Mouse (Mus musculus) stomach, embryonic 14.5 days (tissue): ENCODE results near the gene Ears2. TPM values are rescaled to one million over a fixed set of nuclear protein-coding genes. Genes with fewer than 3 reads are reported as not detected.
A peak's percentile ranks its signal among the peaks of the same experiment; 100 is the strongest.

Experiments used
- ATAC-seq: fragments of 200-750 bp; cut with Nextera tagmentation; 2 replicates; pipeline ENCODE4 v1.8.0; 2017; ENCODE audit warnings: low read depth, moderate TSS enrichment; ENCODE audit not compliant: insufficient number of reproducible peaks, insufficient read depth, low FRiP score
- H3K27ac ChIP-seq: fragments of 300-500 bp; sonication (generic); 2 replicates; pipeline ENCODE4 v1.5.1; 2014; ENCODE audit warnings: mild to moderate bottlenecking, low read length, moderate library complexity, mixed read lengths
- H3K27me3 ChIP-seq: fragments of 300-500 bp; sonication (generic); 2 replicates; pipeline ENCODE4 v1.6.1; 2014; ENCODE audit warnings: low read length, control low read depth, mixed read lengths; ENCODE audit not compliant: control insufficient read depth, insufficient read depth
- H3K36me3 ChIP-seq: fragments of 300-500 bp; sonication (generic); 2 replicates; pipeline ENCODE4 v1.6.1; 2014; ENCODE audit warnings: mild to moderate bottlenecking, control low read depth, low read length, moderate library complexity, mixed read lengths; ENCODE audit not compliant: control insufficient read depth, insufficient read depth
- H3K4me1 ChIP-seq: fragments of 300-500 bp; sonication (generic); 2 replicates; pipeline ENCODE4 v1.6.1; 2014; ENCODE audit warnings: low read length, control low read depth, mixed read lengths; ENCODE audit not compliant: control insufficient read depth, insufficient read depth
- H3K4me2 ChIP-seq: fragments of 300-500 bp; sonication (generic); replicated peaks from 2 replicates; pipeline ENCODE4 v1.6.1; 2014; ENCODE audit warnings: low read depth, low read length, control low read depth
- H3K4me3 ChIP-seq: fragments of 300-500 bp; sonication (generic); 2 replicates; pipeline ENCODE4 v1.5.1; 2014; ENCODE audit warnings: low read depth, low read length, control low read depth
- H3K9ac ChIP-seq: fragments of 300-500 bp; sonication (generic); replicated peaks from 2 replicates; pipeline ENCODE4 v1.6.1; 2014; ENCODE audit warnings: low read depth, mild to moderate bottlenecking, control low read depth, low read length, moderate library complexity, mixed read lengths
- H3K9me3 ChIP-seq: fragments of 300-500 bp; sonication (generic); 2 replicates; pipeline ENCODE4 v1.6.1; 2016; ENCODE audit warnings: low read depth, low read length, control low read depth; ENCODE audit not compliant: control insufficient read depth
- WGBS: fragments of 180-500 bp; shearing (Covaris S2); extraction: QIAGEN DNeasy Blood & Tissue Kit; methylation state at CpG from one replicate; pipeline ENCODE4 v1.1.7; 2014; 5-methylcytosine and 5-hydroxymethylcytosine counted together
- polyA plus RNA-seq: library from polyadenylated mRNA; unstranded; fragments of >200 nt; fragmentation: Nextera tagmentation; extraction: Ambion mirVana; gene quantifications from 2 replicates; pipeline ENCODE4 v1.2.1, GENCODE M21; 2014

Ears2 gene
- polyA plus RNA-seq, 1 experiment from 2014 or later, result 18.7 TPM

- Histone ChIP-seq H3K4me2 (no peak overlapping the region), H3K36me3 (peaks cover 4% of the 10 kb centered on the region; the same call in 1 of the 2 replicates), H3K4me1 (peaks cover 15% of the 10 kb centered on the region), H3K27me3 (no peaks in the 10 kb centered on the region), H3K9me3 (no peaks in the 10 kb centered on the region), H3K4me3 (no peak overlapping the region), H3K9ac (no peak overlapping the region), H3K27ac (no peak overlapping the region)
- ATAC-seq, result no peak
- WGBS, result 88% methylated on average over 2 of the region's 2 CpGs
Measured at GRCm38 (mm10) chr7:122022131-122022530, 44.9 kb downstream of the Ears2 start.

- Histone ChIP-seq H3K9ac (peak within 1 kb of the TSS; percentile 74), H3K4me2 (peak within 1 kb of the TSS; percentile 66), H3K9me3 (no peaks in the 10 kb centered on the region), H3K4me3 (peak within 1 kb of the TSS; percentile 76), H3K27me3 (no peaks in the 10 kb centered on the region), H3K36me3 (peaks cover 4% of the 10 kb centered on the region; the same call in 1 of the 2 replicates), H3K4me1 (peaks cover 18% of the 10 kb centered on the region), H3K27ac (peak within 1 kb of the TSS; percentile 85)
- peak; percentile 86 for ATAC-seq
- WGBS, result under 1% methylated on average over 50 of the region's 50 CpGs
Measured at GRCm38 (mm10) chr7:122020667-122021354, 46.3 kb downstream of the Ears2 start, which contains the start of gene Gga2. Gene Gga2, minus strand, starts transcription at chr7:122021222.

GRCm38 (mm10) chr7:122020273-122020666 is 46.8 kb downstream of the Ears2 start:
- 3% methylated on average over 6 of the region's 6 CpGs for WGBS
- Histone ChIP-seq H3K4me2 (peak overlapping the region; percentile 66), H3K9me3 (no peaks in the 10 kb centered on the region), H3K27me3 (no peaks in the 10 kb centered on the region), H3K27ac (peak overlapping the region; percentile 85; the same call in 1 of the 2 replicates), H3K4me3 (peak overlapping the region; percentile 76), H3K4me1 (peaks cover 23% of the 10 kb centered on the region), H3K9ac (peak overlapping the region; percentile 74), H3K36me3 (peaks cover 4% of the 10 kb centered on the region; the same call in 1 of the 2 replicates)
- ATAC-seq, result no peak

GRCm38 (mm10) chr7:122018978-122019377 is 48.1 kb downstream of the Ears2 start:
- H3K4me3 ChIP-seq, result no peak overlapping the region
- peak overlapping the region; percentile 66; the same call in 1 of the 2 replicates for H3K4me2 ChIP-seq
- H3K9me3 ChIP-seq, result no peaks in the 10 kb centered on the region
- 85% methylated on average over 7 of the region's 7 CpGs for WGBS
- no peaks in the 10 kb centered on the region for H3K27me3 ChIP-seq
- peaks cover 4% of the 10 kb centered on the region; the same call in 1 of the 2 replicates for H3K36me3 ChIP-seq
- peaks cover 31% of the 10 kb centered on the region for H3K4me1 ChIP-seq
- ATAC-seq, result no peak
- peak overlapping the region; percentile 39; the same call in 1 of the 2 replicates for H3K27ac ChIP-seq
- H3K9ac ChIP-seq, result no peak overlapping the region

- Histone ChIP-seq H3K4me1 (peaks cover 31% of the 10 kb centered on the region), H3K4me3 (no peak overlapping the region), H3K27me3 (no peaks in the 10 kb centered on the region), H3K27ac (peak overlapping the region; percentile 39; the same call in 1 of the 2 replicates), H3K9me3 (no peaks in the 10 kb centered on the region), H3K9ac (no peak overlapping the region), H3K36me3 (peaks cover 4% of the 10 kb centered on the region; the same call in 1 of the 2 replicates), H3K4me2 (peak overlapping the region; percentile 66; the same call in 1 of the 2 replicates)
- peak; percentile 54; the same call in 1 of the 2 replicates for ATAC-seq
- 55% methylated on average over 3 of the region's 3 CpGs for WGBS
Measured at GRCm38 (mm10) chr7:122018247-122018646, 48.8 kb downstream of the Ears2 start.

- H3K4me2 ChIP-seq, result no peak overlapping the region
- H3K36me3 ChIP-seq, result peaks cover 9% of the 10 kb centered on the region
- 33% methylated on average over 10 of the region's 10 CpGs for WGBS
- no peak for ATAC-seq
- no peaks in the 10 kb centered on the region for H3K9me3 ChIP-seq
- no peak overlapping the region for H3K4me3 ChIP-seq
- no peak overlapping the region; the same call in 1 of the 2 replicates for H3K27ac ChIP-seq
- H3K27me3 ChIP-seq, result no peaks in the 10 kb centered on the region
- no peak overlapping the region for H3K9ac ChIP-seq
- peaks cover 31% of the 10 kb centered on the region for H3K4me1 ChIP-seq
Measured at GRCm38 (mm10) chr7:122015734-122016133, 51.3 kb downstream of the Ears2 start.

- H3K9ac ChIP-seq, result no peak overlapping the region
- H3K4me1 ChIP-seq, result peaks cover 30% of the 10 kb centered on the region
- no peak for ATAC-seq
- WGBS, result 18% methylated on average over 8 of the region's 8 CpGs
- peak overlapping the region; percentile 1; the same call in 1 of the 2 replicates for H3K27ac ChIP-seq
- H3K9me3 ChIP-seq, result no peaks in the 10 kb centered on the region
- H3K36me3 ChIP-seq, result peaks cover 10% of the 10 kb centered on the region
- no peak overlapping the region for H3K4me3 ChIP-seq
- H3K4me2 ChIP-seq, result no peak overlapping the region; the same call in 1 of the 2 replicates
- H3K27me3 ChIP-seq, result no peaks in the 10 kb centered on the region
Measured at GRCm38 (mm10) chr7:122015105-122015504, 52.0 kb downstream of the Ears2 start.

GRCm38 (mm10) chr7:122012949-122013348 is 54.1 kb downstream of the Ears2 start:
- H3K27ac ChIP-seq, result no peak overlapping the region
- H3K4me1 ChIP-seq, result peaks cover 16% of the 10 kb centered on the region
- H3K27me3 ChIP-seq, result no peaks in the 10 kb centered on the region
- no peak overlapping the region for H3K4me3 ChIP-seq
- peak; percentile 66 for ATAC-seq
- WGBS, result 71% methylated on average over 10 of the region's 10 CpGs
- H3K9me3 ChIP-seq, result no peaks in the 10 kb centered on the region
- no peak overlapping the region for H3K4me2 ChIP-seq
- no peak overlapping the region for H3K9ac ChIP-seq
- peaks cover 24% of the 10 kb centered on the region for H3K36me3 ChIP-seq
